Mouse (Mus musculus): Measurements from ENCODE around the gene Tppp.
"Not testable (repeated sequence)": the region's sequence is repeated elsewhere in the genome, so short reads cannot be mapped to it uniquely, and the experiment has no call there.

Gene Tppp

DNA sequence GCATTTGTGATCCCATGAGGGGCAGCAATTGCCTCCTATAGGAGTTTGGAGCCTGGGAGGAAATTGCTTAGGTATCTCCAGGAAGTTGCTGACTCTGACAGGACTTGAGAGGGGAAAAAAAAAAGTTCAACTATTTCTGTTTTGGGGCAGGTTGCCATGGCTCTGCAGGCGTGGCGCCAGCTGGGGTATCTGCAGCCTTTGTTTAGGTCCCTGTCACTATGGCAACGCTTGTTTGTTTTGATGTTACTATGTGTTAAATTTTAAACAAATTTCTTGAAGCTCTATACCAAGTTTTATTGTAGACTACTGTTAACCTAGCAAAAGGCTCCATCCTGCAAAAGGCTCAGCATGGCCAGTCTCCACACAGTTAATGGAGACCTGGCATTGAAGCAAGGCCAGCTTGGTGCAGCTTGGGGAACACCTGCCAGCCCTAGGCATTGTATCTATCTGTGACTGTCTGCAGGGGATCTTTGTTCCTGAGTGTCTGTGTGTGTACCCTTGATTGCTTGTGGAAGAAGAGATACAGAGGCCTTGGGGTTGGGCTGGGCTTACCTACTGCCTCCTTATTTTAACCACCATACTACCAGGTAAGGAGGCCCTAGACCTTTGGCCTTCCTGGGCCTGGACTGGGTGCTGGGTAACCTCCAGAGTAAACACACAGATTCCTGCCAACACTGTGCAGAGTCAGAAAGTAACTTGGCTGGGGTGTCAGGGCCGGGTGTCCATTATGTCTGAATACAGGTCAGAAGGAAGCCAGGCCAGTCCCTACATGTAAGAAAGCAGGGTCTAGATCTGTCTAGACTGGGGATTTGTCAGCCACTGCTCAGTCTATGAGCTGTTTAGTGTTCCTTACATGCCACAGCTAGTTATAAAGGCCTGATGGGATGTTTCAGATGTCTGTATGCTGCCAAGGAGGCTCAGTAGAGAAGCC, 16.2 kb downstream of the Tppp start:
- DNase-seq (ENCODE audit: low spot score), result peak; percentile 68

DNA sequence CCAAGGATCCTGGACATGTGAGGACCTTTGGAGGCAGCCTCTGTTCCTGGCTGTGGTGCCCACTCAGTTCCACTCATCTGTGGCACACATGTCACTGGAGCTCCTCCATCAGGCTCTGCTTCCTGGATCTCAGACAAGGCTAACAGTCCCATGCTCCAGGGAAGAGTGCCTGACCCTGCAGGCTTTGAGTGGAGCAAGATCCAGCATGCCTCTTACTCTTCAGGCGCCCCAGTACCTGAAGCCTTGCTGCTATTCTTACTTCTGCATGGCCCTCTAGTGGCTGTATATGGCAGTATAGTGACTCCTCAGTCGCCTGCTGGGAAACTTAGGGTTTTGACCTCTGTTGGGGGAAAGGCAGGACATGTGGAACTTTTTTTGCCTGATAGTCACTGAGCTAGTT, 17.0 kb downstream of the Tppp start:
- peak; percentile 70 for DNase-seq (ENCODE audit: low spot score)

DNA sequence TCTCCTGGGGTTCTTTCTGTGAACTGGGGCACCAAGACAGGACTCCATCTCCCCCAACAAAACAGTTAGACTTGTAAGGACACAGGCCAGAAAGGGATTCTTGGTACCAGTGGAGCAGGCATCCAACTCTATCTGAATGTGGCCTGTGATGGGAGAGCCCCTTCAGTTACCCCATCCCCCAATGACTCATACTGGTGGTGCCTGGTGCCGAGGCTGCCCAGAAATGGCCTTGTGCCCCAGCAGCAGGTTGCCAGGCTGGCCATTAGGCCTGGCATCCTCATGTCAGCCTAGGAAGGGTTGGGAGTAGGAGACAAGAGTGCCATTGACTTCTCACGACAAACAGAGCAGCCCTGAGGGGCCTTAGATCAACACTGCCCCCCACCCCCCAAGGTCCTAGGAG, 18.9 kb downstream of the Tppp start:
- no peak for DNase-seq (ENCODE audit: low spot score)

DNA sequence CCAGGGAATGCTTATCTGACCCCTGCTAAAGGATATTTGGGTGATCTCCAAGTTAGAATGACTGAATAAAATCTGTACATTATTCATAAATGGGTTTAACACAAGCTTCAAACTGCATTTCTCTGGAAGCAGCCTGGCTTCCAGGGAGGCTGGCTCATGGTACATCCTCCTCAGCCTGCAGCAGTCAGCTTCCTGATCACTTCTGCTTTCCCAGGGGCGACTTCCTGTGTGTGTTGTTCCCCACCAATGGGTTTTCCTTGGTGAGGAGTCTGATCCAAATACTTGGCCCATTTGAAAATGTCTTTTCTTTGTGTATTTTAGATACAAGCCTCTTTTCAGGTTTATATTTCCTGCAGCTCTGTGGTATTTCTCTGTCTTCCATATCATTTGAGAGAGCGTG, 19.8 kb downstream of the Tppp start:
- DNase-seq (ENCODE audit: low spot score), result no peak

DNA sequence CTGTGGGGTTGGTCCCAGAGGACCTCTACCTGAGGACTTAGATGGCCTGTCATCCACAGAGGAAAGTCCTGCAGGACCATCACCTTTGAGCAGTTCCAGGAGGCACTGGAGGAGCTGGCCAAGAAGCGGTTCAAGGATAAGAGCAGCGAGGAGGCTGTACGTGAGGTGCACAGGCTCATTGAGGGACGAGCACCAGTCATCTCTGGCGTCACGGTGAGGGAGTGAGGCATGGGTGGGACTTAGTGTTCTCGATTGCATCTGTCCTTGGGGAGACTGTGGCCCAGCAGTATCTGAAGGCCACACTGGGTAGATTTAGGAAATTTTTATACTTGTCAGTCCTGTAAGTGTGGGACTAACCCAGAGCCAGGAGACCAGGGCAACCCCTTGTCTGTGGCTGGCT, 21.5 kb downstream of the Tppp start:
- no peak for DNase-seq (ENCODE audit: low spot score)

DNA sequence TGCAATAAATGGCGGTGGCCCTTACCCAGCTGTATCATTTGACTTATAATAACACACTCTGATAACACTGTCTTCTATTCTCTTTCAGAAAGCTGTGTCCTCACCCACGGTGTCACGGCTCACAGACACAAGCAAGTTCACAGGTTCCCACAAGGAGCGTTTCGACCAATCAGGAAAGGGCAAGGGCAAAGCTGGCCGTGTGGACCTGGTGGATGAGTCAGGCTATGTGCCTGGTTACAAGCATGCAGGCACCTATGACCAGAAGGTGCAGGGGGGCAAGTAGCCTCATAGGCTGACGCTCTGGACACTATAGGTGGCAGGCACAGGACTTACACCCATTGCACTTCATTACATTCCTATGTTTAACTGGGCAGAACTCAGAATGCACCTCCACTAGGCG, 21.9 kb downstream of the Tppp start:
- DNase-seq (ENCODE audit: low spot score), result no peak

DNA sequence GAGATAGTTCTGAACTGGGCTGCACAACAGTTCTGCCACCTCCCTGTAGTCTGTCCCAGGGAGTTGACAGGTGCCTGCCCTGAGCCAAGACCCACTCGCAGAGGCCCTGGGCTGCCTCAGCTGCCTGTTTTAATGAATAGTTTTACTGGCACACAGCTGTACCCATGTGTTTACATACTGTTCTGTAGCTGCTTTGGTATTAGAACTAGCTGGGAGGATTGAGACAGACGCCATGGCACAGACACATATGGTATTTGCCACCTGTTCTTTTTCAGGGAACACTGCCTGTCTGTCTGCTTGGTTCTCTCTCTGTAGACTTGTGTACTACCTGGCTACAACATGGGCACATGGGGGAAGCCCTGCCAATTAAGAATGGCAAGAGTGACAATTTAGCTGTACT, 25.5 kb downstream of the Tppp start:
- no peak for DNase-seq (ENCODE audit: low spot score)

DNA sequence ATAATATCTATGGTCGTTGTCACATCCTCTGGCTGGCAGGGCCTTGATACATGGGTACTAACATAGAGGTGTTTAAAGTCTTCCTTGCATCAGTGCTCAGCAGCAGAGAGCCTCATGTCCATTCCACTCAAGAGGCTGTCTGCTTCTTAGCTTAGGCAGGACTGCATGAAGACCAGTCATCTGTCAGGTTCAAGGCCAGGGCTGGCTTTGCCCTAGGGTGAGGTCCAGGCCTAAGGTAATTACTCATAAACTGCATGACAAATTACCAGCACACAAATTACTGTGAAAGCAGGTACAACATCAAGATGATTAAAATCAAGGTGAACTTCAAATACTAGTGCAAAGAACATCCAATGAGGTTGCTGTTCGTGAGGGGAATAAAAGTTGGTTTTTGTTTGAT, 26.6 kb downstream of the Tppp start:
- DNase-seq (ENCODE audit: low spot score), result no peak

DNA sequence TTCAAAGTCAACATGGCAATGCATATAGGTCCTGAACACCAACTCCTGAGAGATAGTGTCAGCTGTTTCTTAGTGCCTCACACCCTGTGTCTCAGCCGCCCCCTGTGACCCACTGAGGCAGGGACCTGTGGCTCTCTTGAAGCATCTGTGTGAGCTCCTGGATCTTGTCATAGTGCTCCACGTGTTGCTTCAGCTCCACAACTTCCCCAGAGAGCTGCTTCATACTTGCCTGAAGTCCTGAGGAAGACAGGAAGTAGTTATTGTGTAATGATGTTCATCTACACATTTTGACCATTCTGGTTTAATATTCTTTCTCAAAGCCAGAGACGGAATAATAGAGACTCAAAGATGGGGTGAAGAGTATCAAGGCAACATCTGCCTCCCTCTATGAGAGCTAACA, 30.7 kb downstream of the Tppp start:
- no peak for DNase-seq (ENCODE audit: low spot score)

DNA sequence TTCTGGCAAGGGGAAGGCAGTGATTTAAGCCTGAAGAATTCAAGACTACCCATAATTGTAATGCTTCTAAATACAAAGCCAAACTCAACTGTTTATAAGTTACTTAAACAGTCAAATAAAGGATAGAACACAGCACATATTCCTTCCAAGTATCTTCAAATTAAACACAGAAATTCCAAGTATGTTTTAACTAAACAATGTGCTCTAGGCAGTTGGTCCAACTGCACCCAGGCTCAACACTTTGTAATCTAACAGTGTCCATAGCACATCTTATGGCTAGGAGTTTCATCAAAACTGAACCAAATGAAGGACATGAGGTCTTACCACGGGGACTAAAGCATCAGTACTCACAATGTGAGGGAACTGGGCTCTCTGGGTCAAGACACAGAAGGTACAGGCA, 47.0 kb downstream of the Tppp start:
- no peak for DNase-seq (ENCODE audit: low spot score)

DNA sequence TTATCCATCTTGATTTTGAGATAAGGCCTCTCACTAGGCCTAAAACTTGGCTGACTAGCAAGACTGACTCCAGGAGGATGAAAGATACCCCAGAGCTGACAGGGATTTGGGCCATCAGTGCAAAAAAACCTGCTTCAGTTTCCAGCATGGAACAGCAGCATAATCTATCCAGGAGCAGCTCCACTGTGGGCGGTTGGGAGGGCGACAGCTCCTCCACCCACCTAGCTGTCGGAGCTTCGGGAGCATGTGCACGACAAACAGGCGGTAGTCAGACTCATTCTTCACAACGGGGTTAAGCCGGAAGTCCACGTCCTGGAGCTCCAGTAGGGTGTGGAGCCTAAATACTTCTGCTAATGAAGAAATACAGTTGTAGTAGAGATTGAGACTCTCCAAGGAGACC, 48.9 kb downstream of the Tppp start:
- DNase-seq (ENCODE audit: low spot score), result no peak

DNA sequence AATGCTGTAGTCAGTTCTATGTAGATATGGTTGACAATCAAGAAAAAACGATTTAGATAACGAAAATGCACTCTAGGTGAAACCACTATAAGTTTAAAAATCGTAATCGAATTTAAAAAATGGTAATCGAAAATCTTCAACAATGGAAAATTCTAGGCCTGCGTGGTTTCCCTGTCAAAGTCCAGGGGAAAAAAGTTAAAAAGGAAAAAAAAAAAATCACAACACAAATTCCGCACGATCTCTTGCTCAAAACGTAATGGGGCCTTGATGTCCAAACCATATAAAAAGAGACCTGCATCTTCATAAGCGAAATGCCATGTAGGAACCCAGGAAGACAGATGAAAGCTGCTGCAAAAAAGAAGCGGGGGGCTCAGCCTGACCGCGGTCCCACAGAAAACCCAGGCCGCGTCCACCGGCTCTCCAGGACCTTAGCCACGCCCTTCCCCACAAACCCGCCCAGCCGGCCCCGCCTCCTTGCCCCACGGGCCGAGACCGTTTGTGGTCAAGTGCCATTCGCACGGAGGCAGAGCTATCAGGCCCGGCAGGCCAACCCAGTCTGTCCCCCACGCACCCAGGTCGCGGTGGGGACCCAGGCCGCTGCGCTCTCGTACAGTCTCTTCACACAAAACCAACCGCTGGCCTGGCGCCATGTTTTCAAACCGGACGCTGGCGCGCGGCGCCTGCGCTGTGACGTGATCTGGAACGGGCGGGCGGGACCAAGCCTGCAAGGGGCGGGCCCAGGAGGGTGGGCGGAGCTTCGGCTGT, 52.6 kb downstream of the Tppp start, which contains the start of gene Cep72:
TSS of gene Cep72 (minus strand) at position 687 of the 765 bp plus-strand sequence.
- peak; percentile 87 for DNase-seq (ENCODE audit: low spot score)

DNA sequence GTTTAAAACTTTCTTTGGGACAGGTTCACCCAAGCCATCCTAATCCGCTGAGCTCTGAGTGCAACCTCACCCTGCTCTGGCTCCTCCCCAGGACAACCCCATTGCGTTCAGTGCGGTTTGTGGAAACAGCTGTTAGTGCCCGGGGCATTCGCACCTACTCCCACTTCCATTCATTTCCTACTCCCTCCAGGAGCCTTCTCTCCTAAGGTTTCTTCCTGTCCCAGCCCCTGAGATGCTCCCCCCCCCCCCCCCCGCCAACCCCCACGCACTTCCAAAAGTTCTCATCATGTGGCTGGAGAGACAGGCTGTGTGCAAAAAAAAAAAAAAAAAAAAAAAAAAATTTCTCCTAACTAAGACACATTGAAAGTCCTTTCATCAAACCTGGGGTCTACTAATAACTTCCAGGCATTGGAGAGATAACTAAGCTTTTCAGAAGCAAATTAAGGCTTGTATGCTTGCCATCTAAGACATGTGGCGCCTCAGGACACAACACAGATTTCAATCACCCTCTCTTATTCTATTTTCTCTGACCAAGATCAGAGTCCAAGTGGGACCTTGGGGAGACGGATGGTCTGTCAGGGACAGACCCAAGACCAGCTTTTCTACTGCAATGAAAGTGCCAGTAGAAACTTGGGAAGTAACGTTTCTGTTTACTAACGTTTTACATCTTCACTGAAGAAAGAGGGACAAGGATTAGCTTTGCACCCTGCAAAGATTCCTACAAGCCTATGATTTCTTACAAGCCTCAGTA, 53.3 kb downstream of the Tppp start:
- no peak for DNase-seq (ENCODE audit: low spot score)

DNA sequence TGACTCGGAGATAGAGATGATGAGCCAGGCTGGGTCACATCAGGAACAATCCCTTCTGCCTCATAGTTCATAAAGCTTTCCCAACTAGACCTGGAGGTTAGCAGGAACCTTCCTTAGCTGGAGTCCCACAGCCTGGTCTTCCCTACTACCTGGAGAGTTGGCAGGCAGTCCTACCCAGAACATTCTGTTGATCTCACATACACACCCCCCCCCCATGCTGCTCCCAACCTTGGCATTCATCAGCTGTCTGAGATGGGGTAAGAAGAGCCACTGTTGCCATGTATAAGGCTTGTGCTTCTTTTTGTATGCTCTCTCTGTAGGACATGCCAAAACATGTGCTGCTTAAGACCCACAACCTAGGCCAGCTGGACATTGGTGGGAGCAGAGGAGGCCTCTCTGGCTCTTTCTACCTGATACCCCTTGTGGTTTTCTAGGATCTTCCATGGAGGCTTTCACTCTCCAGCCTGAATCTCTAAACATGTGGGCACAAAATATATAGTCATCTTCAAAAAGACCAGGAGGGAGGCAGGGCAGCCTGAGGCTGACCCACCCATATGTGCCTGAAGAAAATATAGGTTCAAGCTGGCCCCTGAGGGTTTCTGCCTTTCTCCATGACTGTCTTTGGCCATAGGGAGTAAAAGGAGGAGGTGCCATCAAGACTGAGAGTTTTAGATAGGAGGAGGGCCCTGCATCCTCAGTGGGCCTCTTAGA, 54.3 kb downstream of the Tppp start:
- DNase-seq (ENCODE audit: low spot score), result no peak

DNA sequence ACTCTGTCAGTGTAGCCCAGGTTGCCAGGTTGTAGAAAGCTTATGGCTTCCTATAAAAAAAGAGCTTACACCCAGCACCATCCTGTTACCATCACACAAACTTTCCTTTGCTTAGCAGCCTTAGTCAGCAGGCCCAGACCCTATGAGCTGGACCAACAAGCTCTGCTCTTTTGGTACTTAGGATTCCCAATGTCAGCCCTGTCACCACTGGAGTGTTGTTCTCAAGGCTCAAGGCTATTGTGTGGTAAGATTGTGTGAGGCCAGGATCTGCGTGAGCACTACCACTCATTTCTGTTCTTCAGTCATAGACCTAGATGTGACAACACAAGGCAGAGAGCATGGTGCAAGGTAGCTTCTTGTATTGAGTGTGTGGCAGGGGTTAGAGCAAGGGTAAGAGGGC, 57.4 kb downstream of the Tppp start:
- no peak for DNase-seq (ENCODE audit: low spot score)

DNA sequence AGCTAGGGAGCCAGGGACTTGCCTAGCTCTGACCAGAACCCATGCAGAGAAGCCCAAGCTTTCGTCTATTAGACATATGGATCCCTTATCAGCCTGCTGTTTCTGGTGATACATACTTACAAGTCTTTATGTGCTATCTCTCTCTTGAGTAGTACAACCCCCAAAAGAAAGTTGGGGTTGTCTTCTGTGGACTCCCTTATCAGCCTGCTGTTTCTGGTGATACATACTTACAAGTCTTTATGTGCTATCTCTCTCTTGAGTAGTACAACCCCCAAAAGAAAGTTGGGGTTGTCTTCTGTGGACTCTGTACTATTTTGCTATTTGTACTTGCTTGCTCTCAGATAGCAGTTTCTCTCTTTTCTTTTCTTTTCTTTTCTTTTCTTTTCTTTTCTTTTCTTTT, 62.0 kb downstream of the Tppp start:
- not testable (repeated sequence) for DNase-seq (ENCODE audit: low spot score)

DNA sequence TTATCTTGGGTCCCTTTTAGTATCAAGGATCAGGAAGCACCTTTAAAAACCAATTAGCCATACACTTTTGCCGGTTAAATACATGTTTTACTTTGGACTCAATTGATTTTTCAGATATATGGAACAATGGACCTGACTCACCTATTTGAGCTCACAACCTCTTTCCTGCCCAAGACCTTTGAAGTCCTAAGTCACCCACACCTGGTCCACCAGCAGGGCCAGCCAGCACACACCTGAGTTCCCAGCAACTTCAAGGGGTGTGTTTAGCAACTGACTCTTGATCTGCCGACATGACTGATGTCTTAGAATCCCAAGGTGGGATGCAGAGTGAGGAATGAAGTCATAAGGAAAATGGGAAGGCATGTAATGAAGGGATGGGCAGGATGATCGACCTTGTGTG, 62.5 kb downstream of the Tppp start:
- no peak for DNase-seq (ENCODE audit: low spot score)

DNA sequence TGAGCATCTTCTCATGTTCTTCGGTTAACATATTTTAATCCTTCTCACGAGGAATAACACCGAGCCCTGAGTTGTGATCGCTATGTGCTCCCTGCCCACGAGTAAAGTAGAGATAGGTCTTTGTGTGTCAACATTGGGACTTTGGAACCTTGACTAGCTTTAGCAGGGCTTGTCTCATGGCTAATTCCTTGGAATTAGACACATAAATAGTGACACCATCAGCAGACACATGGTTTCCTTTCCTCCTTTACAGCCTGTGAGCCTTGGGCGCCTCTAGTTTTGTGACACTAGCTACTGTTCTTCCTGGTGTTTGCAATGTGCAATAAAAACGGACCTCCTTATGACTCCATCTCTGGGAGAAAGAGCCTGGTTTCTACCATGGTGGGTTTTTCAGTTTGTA, 64.2 kb downstream of the Tppp start:
- DNase-seq (ENCODE audit: low spot score), result no peak

Measured in lung, postnatal 25 days (tissue).